Mouse (Mus musculus) cerebellum, adult 18-20 months (tissue): ENCODE results near the gene 1600014C23Rik.

ENCODE experiments used
- DNase-seq, 2 experiments: peaks; one replicate each; pipeline ENCODE4 v3.0.0; 2021

1600014C23Rik gene

GRCm38 (mm10) chr17:45686093-45686619 is 47.5 kb downstream of the 1600014C23Rik start, which contains the start of gene Mrpl14:
TSS of gene Mrpl14 (plus strand) at chr17:45686322.
- DNase-seq = peak; percentile 86 to 98

- DNase-seq = peak; percentile 60 to 65
Measured at GRCm38 (mm10) chr17:45685171-45686092, 48.2 kb downstream of the 1600014C23Rik start.

GRCm38 (mm10) chr17:45684667-45685131 is 48.9 kb downstream of the 1600014C23Rik start:
- no peak for DNase-seq
